Mouse (Mus musculus) megakaryocyte-erythroid progenitor cell, adult 5-6 weeks (primary cell): ENCODE results near the gene Baat. TPM values are rescaled to one million over a fixed set of nuclear protein-coding genes. Genes with fewer than 3 reads are reported as not detected.
A peak's percentile ranks its signal among the peaks of the same experiment; 100 is the strongest.
"Not testable (repeated sequence)": the region's sequence is repeated elsewhere in the genome, so short reads cannot be mapped to it uniquely, and the experiment has no call there.

Experiments
- ATAC-seq: replicated peaks from 2 replicates; pipeline ENCODE4 v1.8.0; 2016; ENCODE audit warnings: mild to moderate bottlenecking, inconsistent platforms; ENCODE audit not compliant: severe bottlenecking, poor library complexity, low FRiP score, low TSS enrichment
- total RNA-seq, 2 experiments: library from RNA; stranded (forward) in 1 of 2; stranded (reverse) in 1 of 2; fragments of 200-1000, 215-1000 nt in 1 of 2; fragments of >200 nt in 1 of 2; fragmentation: Nextera tagmentation in 1 of 2; gene quantifications; 2 replicates each; pipeline ENCODE4 v1.2.3; 2014 to 2017

Gene Baat
- total RNA-seq (2014; fragmentation: Nextera tagmentation): 0.40 TPM in 1 of 2 replicates, not detected in the other
- total RNA-seq (2017): not detected in 2 replicates

- ATAC-seq: no peak
Measured at GRCm38 (mm10) chr4:49506386-49506785, at the start of gene Baat. TSS of gene Baat (minus strand) at chr4:49506557.

- ATAC-seq: no peak
Measured at GRCm38 (mm10) chr4:49553380-49553779, 47.0 kb upstream of the Baat start.

GRCm38 (mm10) chr4:49549383-49549782 lies 43.0 kb upstream of the Baat start, which contains the start of gene Aldob:
TSS of gene Aldob (minus strand) at chr4:49549546.
- no peak for ATAC-seq

GRCm38 (mm10) chr4:49547544-49548219 lies 41.3 kb upstream of the Baat start:
- no peak for ATAC-seq

- no peak for ATAC-seq
Measured at GRCm38 (mm10) chr4:49546873-49547543, 40.7 kb upstream of the Baat start.

- no peak for ATAC-seq
Measured at GRCm38 (mm10) chr4:49546026-49546425, 39.7 kb upstream of the Baat start.

GRCm38 (mm10) chr4:49540966-49541365 lies 34.6 kb upstream of the Baat start:
- no peak for ATAC-seq

GRCm38 (mm10) chr4:49539665-49540064 lies 33.3 kb upstream of the Baat start:
- ATAC-seq: no peak

- ATAC-seq: no peak
Measured at GRCm38 (mm10) chr4:49536671-49537070, 30.3 kb upstream of the Baat start.

GRCm38 (mm10) chr4:49535675-49536294 lies 29.4 kb upstream of the Baat start:
- ATAC-seq: no peak

GRCm38 (mm10) chr4:49535036-49535435 lies 28.7 kb upstream of the Baat start:
- no peak for ATAC-seq

- no peak for ATAC-seq
Measured at GRCm38 (mm10) chr4:49522576-49522975, 16.2 kb upstream of the Baat start.

- ATAC-seq: peak; percentile 53
Measured at GRCm38 (mm10) chr4:49521346-49521745, 15.0 kb upstream of the Baat start.

GRCm38 (mm10) chr4:49520572-49521340 lies 14.4 kb upstream of the Baat start, which contains the start of the genes Mrpl50 and Zfp189:
TSS of gene Mrpl50 (minus strand) at chr4:49521093.
TSS of gene Zfp189 (plus strand) at chr4:49521176.
- ATAC-seq: peak; percentile 98

GRCm38 (mm10) chr4:49519476-49519875 lies 13.1 kb upstream of the Baat start:
- peak; percentile 43 for ATAC-seq

- ATAC-seq: no peak
Measured at GRCm38 (mm10) chr4:49514441-49514840, 8.1 kb upstream of the Baat start.

- ATAC-seq: no peak
Measured at GRCm38 (mm10) chr4:49512636-49513035, 6.3 kb upstream of the Baat start.

GRCm38 (mm10) chr4:49510236-49510835 lies 4.0 kb upstream of the Baat start:
- ATAC-seq: not testable (repeated sequence)

GRCm38 (mm10) chr4:49509183-49509582 lies 2.8 kb upstream of the Baat start:
- ATAC-seq: no peak
